Mouse (Mus musculus) heart, adult 2 months (tissue): ENCODE data around the gene Rbak. TPM values are rescaled to one million over a fixed set of nuclear protein-coding genes. Genes with fewer than 3 reads are reported as not detected.

Experiments
- DNase-seq, 2 experiments: peaks; one replicate each; pipeline ENCODE4 v3.0.0; 2021
- H3K27ac ChIP-seq: fragments of 200-600 bp; 2 replicates; pipeline ENCODE4 v1.8.1; 2022
- H3K27me3 ChIP-seq: fragments of 200-500 bp; 2 replicates; pipeline ENCODE4 v1.6.1; 2012; ENCODE audit warnings: mild to moderate bottlenecking, low read length, inconsistent platforms, mixed read lengths; ENCODE audit not compliant: control insufficient read depth, insufficient read depth
- H3K36me3 ChIP-seq: fragments of 200-500 bp; 2 replicates; pipeline ENCODE4 v1.6.1; 2012; ENCODE audit warnings: low read length, inconsistent platforms; ENCODE audit not compliant: control insufficient read depth, insufficient read depth
- H3K4me1 ChIP-seq: fragments of 200-500 bp; 2 replicates; pipeline ENCODE4 v1.6.1; 2011; ENCODE audit warnings: low read length; ENCODE audit not compliant: control insufficient read depth, insufficient read depth
- H3K4me3 ChIP-seq: fragments of 200-600 bp; 2 replicates; pipeline ENCODE4 v1.8.1; 2022
- H3K79me2 ChIP-seq: fragments of 200-500 bp; replicated peaks from 2 replicates; pipeline ENCODE4 v1.6.1; 2012; ENCODE audit warnings: mild to moderate bottlenecking, inconsistent platforms, low read length, moderate library complexity, mixed read lengths; ENCODE audit not compliant: control insufficient read depth, insufficient read depth
- H3K9ac ChIP-seq: fragments of 200-500 bp; 2 replicates; pipeline ENCODE4 v1.6.1; 2012; ENCODE audit warnings: low read depth, mild to moderate bottlenecking, control low read depth, inconsistent platforms, low read length, mixed read lengths
- CTCF ChIP-seq: fragments of 200-600 bp; IDR thresholded peaks from 2 replicates; pipeline ENCODE4 v1.8.1; 2022; ENCODE audit warnings: antibody characterized with exemption, mild to moderate bottlenecking, moderate library complexity
- EP300 ChIP-seq: fragments of 200-500 bp; IDR thresholded peaks from 2 replicates; pipeline ENCODE4 v1.6.1; 2011; ENCODE audit warnings: low read depth, low read length, control low read depth; ENCODE audit not compliant: insufficient read depth
- POLR2A ChIP-seq: fragments of 200-500 bp; IDR thresholded peaks from 2 replicates; pipeline ENCODE4 v1.6.1; 2011; ENCODE audit warnings: mild to moderate bottlenecking, low read depth, low read length, control low read depth; ENCODE audit not compliant: insufficient read depth
- WGBS: fragments of 180-500 bp; shearing (Covaris S2); methylation state at CpG from one replicate; pipeline ENCODE4 v1.1.7; 2018; 5-methylcytosine and 5-hydroxymethylcytosine counted together
- intact Hi-C: fragments of 180-260 bp; cut with DNase I; formaldehyde crosslinking; loops from one replicate; pipeline ENCODE4 v1.15.1; 2025
- polyA plus RNA-seq: library from polyadenylated mRNA; depleted of rRNA; stranded (reverse); fragments of >200 nt; gene quantifications from 2 replicates; pipeline ENCODE4 v1.2.3, GENCODE M21; 2012
- total RNA-seq, 2 experiments: library from RNA; stranded (reverse); gene quantifications; 2 replicates each; pipeline ENCODE4 v1.2.3; 2021

The Rbak gene
- total and polyA plus RNA-seq, 3 experiments, result 1.9 to 4.4 (median 4.3) TPM

- Histone ChIP-seq H3K27me3 (no peaks in the 10 kb centered on the region), H3K79me2 (no peaks in the 10 kb centered on the region), H3K27ac (no peak overlapping the region), H3K36me3 (peaks cover 3% of the 10 kb centered on the region; the same call in 1 of the 2 replicates), H3K4me3 (no peak overlapping the region), H3K4me1 (peaks cover 1% of the 10 kb centered on the region; the same call in 1 of the 2 replicates), H3K9ac (no peak overlapping the region)
- no peak for TF ChIP-seq POLR2A
- peak; percentile 40 for TF ChIP-seq CTCF
- no peak for TF ChIP-seq EP300
- no peak for DNase-seq
- WGBS, result 85% methylated on average over 3 of the region's 3 CpGs
- intact Hi-C loops, result no loop called here
Measured at GRCm38 (mm10) chr5:143177541-143178200, 2.9 kb downstream of the Rbak start.

- peaks cover 1% of the 10 kb centered on the region; the same call in 1 of the 2 replicates for H3K4me1 ChIP-seq
- no peaks in the 10 kb centered on the region for H3K27me3 ChIP-seq
- TF ChIP-seq POLR2A (no peak), CTCF (no peak), EP300 (no peak)
- H3K4me3 ChIP-seq, result no peak overlapping the region
- no peak overlapping the region for H3K27ac ChIP-seq
- intact Hi-C loops, result no loop called here
- no peak for DNase-seq
- H3K9ac ChIP-seq, result no peak overlapping the region
- no peaks in the 10 kb centered on the region for H3K79me2 ChIP-seq
- WGBS, result 93% methylated on average over 4 of the region's 4 CpGs
- H3K36me3 ChIP-seq, result peaks cover 3% of the 10 kb centered on the region
Measured at GRCm38 (mm10) chr5:143175970-143176369, 4.6 kb downstream of the Rbak start.

GRCm38 (mm10) chr5:143165508-143166070, 15.0 kb downstream of the Rbak start:
- 16% methylated on average over 18 of the region's 18 CpGs for WGBS
- DNase-seq, result peak in 1 of 2 experiments; percentile 11
- H3K79me2 ChIP-seq, result no peaks in the 10 kb centered on the region
- H3K36me3 ChIP-seq, result no peaks in the 10 kb centered on the region
- H3K9ac ChIP-seq, result no peak overlapping the region
- H3K4me1 ChIP-seq, result no peaks in the 10 kb centered on the region
- intact Hi-C loops, result no loop called here
- H3K27ac ChIP-seq, result no peak overlapping the region
- no peaks in the 10 kb centered on the region for H3K27me3 ChIP-seq
- H3K4me3 ChIP-seq, result no peak overlapping the region
- TF ChIP-seq EP300 (no peak), POLR2A (no peak), CTCF (no peak)

- DNase-seq, result no peak
- intact Hi-C loops, result no loop called here
- 94% methylated on average over 3 of the region's 3 CpGs for WGBS
- Histone ChIP-seq H3K27me3 (peaks cover 6% of the 10 kb centered on the region; the same call in 1 of the 2 replicates), H3K36me3 (no peaks in the 10 kb centered on the region), H3K4me1 (no peaks in the 10 kb centered on the region), H3K27ac (no peak overlapping the region), H3K4me3 (no peak overlapping the region), H3K79me2 (no peaks in the 10 kb centered on the region), H3K9ac (no peak overlapping the region)
- TF ChIP-seq POLR2A (no peak), CTCF (no peak), EP300 (no peak)
Measured at GRCm38 (mm10) chr5:143155534-143155933, 25.0 kb downstream of the Rbak start.

DNA sequence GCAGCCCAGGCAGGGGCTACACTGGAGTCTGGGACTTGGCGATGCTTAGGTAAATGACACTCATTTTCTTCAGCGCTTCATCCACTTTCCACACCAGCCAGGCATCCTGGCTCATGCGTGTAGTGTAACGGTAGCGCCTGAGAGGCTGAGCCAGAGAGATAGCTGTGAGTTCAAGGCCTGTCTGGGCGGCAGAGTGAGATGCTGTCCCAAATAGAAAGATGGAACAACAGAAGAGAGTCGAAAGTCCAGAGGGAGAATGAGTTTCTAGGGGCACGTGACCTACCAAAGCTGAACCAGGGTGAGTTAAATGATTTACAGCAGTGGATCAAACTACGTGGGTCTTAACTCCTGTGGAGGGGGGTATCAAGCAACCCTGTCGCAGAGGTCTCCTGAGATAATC, 26.8 kb downstream of the Rbak start:
- Histone ChIP-seq H3K9ac (no peak overlapping the region), H3K27me3 (peaks cover 5% of the 10 kb centered on the region; the same call in 1 of the 2 replicates), H3K36me3 (no peaks in the 10 kb centered on the region), H3K4me1 (no peaks in the 10 kb centered on the region), H3K27ac (no peak overlapping the region), H3K79me2 (no peaks in the 10 kb centered on the region), H3K4me3 (no peak overlapping the region)
- DNase-seq, result no peak
- intact Hi-C loops, result no loop called here
- no peak for TF ChIP-seq EP300
- 78% methylated on average over 10 of the region's 10 CpGs for WGBS

- H3K4me1 ChIP-seq, result no peaks in the 10 kb centered on the region
- intact Hi-C loops, result no loop called here
- no peak overlapping the region for H3K9ac ChIP-seq
- TF ChIP-seq POLR2A, result no peak
- TF ChIP-seq EP300, result no peak
- no peak for TF ChIP-seq CTCF
- DNase-seq, result no peak
- no peak overlapping the region for H3K4me3 ChIP-seq
- no peaks in the 10 kb centered on the region for H3K36me3 ChIP-seq
- 81% methylated on average over 2 of the region's 2 CpGs for WGBS
- no peaks in the 10 kb centered on the region for H3K27me3 ChIP-seq
- no peaks in the 10 kb centered on the region for H3K79me2 ChIP-seq
- H3K27ac ChIP-seq, result no peak overlapping the region
Measured at GRCm38 (mm10) chr5:143150044-143150443, 30.5 kb downstream of the Rbak start.
